Mouse (Mus musculus): ENCODE data around the gene Mat1a. TPM values are rescaled to one million over a fixed set of nuclear protein-coding genes. Genes with fewer than 3 reads are reported as not detected.
A peak's percentile ranks its signal among the peaks of the same experiment; 100 is the strongest.

Gene Mat1a
- polyA plus RNA-seq, 1 experiment from 2014 or later, result not detected

DNA sequence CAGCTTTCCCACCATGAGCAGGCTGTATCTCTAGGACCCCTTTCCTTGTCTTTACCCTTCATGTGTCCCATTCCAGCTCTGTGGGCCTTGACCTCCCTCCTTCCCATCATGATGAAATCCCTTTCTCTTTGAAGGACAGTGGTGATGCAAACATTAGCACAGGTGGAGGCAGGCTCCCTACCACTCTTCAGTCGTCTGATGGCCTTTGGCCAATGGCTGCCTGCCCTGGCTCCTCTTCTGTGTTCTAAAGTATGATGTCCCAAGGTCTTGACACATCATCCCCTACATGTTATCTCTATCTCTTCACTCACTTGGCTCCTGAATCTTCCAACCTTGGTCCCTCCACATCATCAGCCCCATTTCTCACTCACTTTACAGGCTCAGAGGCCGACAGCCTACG is 11.4 kb downstream of the Mat1a start:
- no peaks in the 10 kb centered on the region for H3K9me3 ChIP-seq (ENCODE audit: control insufficient read depth, low read length)
- H3K27ac ChIP-seq (ENCODE audit: low read depth, low read length), result no peak overlapping the region
- H3K9ac ChIP-seq (ENCODE audit: low read depth, low read length), result no peak overlapping the region
- ATAC-seq (ENCODE audit: low FRiP score), result no peak
- no peaks in the 10 kb centered on the region for H3K36me3 ChIP-seq (ENCODE audit: control insufficient read depth, insufficient read depth, low read length)
- H3K27me3 ChIP-seq (ENCODE audit: control insufficient read depth, insufficient read depth, low read length), result no peaks in the 10 kb centered on the region
- no peaks in the 10 kb centered on the region for H3K4me1 ChIP-seq (replicated peaks; ENCODE audit: control insufficient read depth, insufficient read depth, low read length)
- H3K4me2 ChIP-seq (replicated peaks; ENCODE audit: low read depth, low read length), result no peak overlapping the region
- WGBS, result 80% methylated on average over 3 of the region's 3 CpGs
- H3K4me3 ChIP-seq (ENCODE audit: low read depth, low read length), result no peak overlapping the region
- no peak for DNase-seq (ENCODE audit: low spot score)

DNA sequence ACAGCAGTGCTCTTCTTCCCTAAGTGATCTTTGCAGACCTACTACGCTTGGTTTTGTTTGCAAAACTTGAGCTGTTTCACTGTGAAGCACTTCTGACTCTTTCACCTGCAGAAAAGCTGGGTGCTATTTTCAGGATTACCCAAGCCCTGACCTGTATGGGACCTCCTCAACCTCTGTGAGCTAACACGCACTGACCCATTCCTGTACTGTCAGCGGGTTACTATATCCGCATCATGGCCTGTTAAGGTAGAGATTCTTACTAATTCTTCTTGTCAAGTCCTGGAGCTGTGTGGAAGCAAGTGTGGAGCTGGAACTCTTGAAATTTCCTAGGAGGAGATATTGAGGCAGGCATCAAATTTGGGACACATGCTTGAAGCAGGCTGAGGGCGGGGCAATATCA is 19.8 kb downstream of the Mat1a start:
- Histone ChIP-seq H3K27me3 (ENCODE audit: control insufficient read depth, insufficient read depth, low read length) (no peaks in the 10 kb centered on the region), H3K4me1 (replicated peaks; ENCODE audit: control insufficient read depth, insufficient read depth, low read length) (no peaks in the 10 kb centered on the region), H3K4me2 (replicated peaks; ENCODE audit: low read depth, low read length) (no peak overlapping the region), H3K27ac (ENCODE audit: low read depth, low read length) (no peak overlapping the region), H3K9ac (ENCODE audit: low read depth, low read length) (no peak overlapping the region), H3K9me3 (ENCODE audit: control insufficient read depth, low read length) (no peaks in the 10 kb centered on the region), H3K36me3 (ENCODE audit: control insufficient read depth, insufficient read depth, low read length) (no peaks in the 10 kb centered on the region), H3K4me3 (ENCODE audit: low read depth, low read length) (no peak overlapping the region)
- ATAC-seq (ENCODE audit: low FRiP score) (no peak), DNase-seq (ENCODE audit: low spot score) (no peak)
- WGBS, result 88% methylated on average over 5 of the region's 5 CpGs

DNA sequence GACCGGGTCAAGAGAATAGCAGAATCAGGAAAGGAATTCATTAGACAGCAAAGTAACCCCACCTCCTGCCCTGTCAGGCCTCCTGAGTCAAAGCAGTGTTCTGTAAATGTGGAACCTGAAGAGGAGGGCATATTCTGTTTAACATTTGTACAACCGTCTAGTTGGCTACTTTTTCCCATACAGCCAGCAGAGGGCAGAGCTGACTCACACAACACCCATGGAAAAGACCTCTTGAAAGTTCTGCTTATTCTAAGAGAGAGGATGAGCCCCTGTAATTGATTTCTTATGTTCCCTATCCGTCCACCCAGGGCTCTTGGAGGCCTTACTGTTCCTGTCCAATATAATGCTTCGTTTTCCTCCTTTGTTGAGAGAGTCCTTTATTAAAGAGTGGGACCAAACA is 23.2 kb downstream of the Mat1a start:
- H3K4me3 ChIP-seq (ENCODE audit: low read depth, low read length), result no peak overlapping the region
- H3K27ac ChIP-seq (ENCODE audit: low read depth, low read length), result no peak overlapping the region
- H3K9ac ChIP-seq (ENCODE audit: low read depth, low read length), result no peak overlapping the region
- H3K4me2 ChIP-seq (replicated peaks; ENCODE audit: low read depth, low read length), result no peak overlapping the region
- DNase-seq (ENCODE audit: low spot score) (peak; percentile 51), ATAC-seq (ENCODE audit: low FRiP score) (no peak)
- H3K9me3 ChIP-seq (ENCODE audit: control insufficient read depth, low read length), result no peaks in the 10 kb centered on the region
- no peaks in the 10 kb centered on the region for H3K36me3 ChIP-seq (ENCODE audit: control insufficient read depth, insufficient read depth, low read length)
- WGBS, result 29% methylated on average over 4 of the region's 4 CpGs
- H3K4me1 ChIP-seq (replicated peaks; ENCODE audit: control insufficient read depth, insufficient read depth, low read length), result no peaks in the 10 kb centered on the region
- no peaks in the 10 kb centered on the region for H3K27me3 ChIP-seq (ENCODE audit: control insufficient read depth, insufficient read depth, low read length)

DNA sequence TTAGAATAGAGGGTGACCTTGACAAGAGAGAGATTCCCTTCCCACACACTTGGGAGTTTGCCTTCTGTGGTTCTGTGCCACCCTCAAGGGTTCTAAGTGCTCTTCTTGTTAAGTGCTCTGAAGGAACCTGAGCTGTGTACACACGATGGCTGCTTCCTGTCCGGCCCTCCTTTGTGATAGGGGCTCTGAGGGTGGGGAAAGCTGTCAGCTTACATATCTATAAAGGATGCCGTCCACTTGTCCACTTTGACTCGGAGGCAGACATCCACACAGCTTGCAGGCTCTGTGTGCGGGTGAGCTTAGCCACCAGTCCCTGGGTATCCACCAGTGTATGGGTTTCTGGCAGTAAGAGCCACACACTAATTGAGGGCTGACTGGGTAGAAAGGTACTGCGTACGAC is 26.7 kb downstream of the Mat1a start, which contains the start of gene Sftpa1:
TSS of gene Sftpa1 (plus strand) at position 243 of the 400 bp plus-strand sequence.
- no peak for ATAC-seq (ENCODE audit: low FRiP score)

DNA sequence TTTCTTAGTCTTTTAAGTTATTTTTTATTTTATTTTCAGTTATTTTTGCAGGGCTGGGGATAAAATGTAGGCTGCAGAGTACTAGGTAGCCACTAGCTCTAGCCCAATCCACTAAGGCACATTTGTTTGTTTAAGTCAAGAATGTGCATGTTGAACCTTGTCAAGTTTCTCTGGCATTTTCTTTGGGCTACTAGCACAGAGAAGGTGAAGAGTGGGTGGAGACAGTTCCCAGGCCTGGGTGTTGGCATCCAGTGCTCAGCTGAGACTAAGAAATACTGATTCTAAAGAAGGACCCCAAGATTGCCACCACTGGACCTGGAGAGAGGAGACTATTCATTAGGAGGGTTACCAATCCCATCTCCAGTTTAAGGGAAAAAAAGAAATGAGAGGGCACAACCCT is 32.2 kb downstream of the Mat1a start:
- Histone ChIP-seq H3K27ac (ENCODE audit: low read depth, low read length) (no peak overlapping the region), H3K36me3 (ENCODE audit: control insufficient read depth, insufficient read depth, low read length) (no peaks in the 10 kb centered on the region), H3K9me3 (ENCODE audit: control insufficient read depth, low read length) (no peaks in the 10 kb centered on the region), H3K4me1 (replicated peaks; ENCODE audit: control insufficient read depth, insufficient read depth, low read length) (no peaks in the 10 kb centered on the region), H3K4me2 (replicated peaks; ENCODE audit: low read depth, low read length) (no peak overlapping the region), H3K9ac (ENCODE audit: low read depth, low read length) (no peak overlapping the region), H3K4me3 (ENCODE audit: low read depth, low read length) (no peak overlapping the region), H3K27me3 (ENCODE audit: control insufficient read depth, insufficient read depth, low read length) (no peaks in the 10 kb centered on the region)
- DNase-seq (ENCODE audit: low spot score) (no peak), ATAC-seq (ENCODE audit: low FRiP score) (no peak)

More for the DNA sequence above, 26.7 kb downstream of the Mat1a start, which contains the start of gene Sftpa1:
- Histone ChIP-seq H3K4me3 (ENCODE audit: low read depth, low read length) (no peak within 1 kb of the TSS), H3K9me3 (ENCODE audit: control insufficient read depth, low read length) (no peaks in the 10 kb centered on the region), H3K4me1 (replicated peaks; ENCODE audit: control insufficient read depth, insufficient read depth, low read length) (no peaks in the 10 kb centered on the region), H3K36me3 (ENCODE audit: control insufficient read depth, insufficient read depth, low read length) (no peaks in the 10 kb centered on the region), H3K27me3 (ENCODE audit: control insufficient read depth, insufficient read depth, low read length) (no peaks in the 10 kb centered on the region), H3K9ac (ENCODE audit: low read depth, low read length) (no peak within 1 kb of the TSS), H3K27ac (ENCODE audit: low read depth, low read length) (no peak within 1 kb of the TSS), H3K4me2 (replicated peaks; ENCODE audit: low read depth, low read length) (no peak within 1 kb of the TSS)
- no peak for DNase-seq (ENCODE audit: low spot score)
- WGBS, result 89% methylated on average over 7 of the region's 7 CpGs

DNA sequence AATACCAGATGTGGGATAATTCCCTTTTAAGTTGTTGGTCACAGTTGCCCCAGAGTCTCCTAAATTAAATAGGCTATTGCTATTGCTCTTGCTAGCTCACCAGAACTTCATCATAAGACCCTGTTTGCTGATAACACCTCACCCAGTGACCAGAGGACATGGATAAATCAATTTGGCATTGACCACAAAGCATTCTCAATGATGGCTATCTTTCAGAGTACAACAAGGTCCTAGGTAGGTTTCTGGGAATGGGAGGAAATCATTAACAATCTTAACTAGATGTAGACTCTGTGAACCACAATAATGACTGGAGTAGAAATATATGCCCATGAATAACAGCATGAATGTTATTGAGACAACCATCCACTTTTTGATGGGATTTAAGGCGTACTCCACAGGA is 35.9 kb downstream of the Mat1a start:
- no peak overlapping the region for H3K4me3 ChIP-seq (ENCODE audit: low read depth, low read length)
- no peak for ATAC-seq (ENCODE audit: low FRiP score)

DNA sequence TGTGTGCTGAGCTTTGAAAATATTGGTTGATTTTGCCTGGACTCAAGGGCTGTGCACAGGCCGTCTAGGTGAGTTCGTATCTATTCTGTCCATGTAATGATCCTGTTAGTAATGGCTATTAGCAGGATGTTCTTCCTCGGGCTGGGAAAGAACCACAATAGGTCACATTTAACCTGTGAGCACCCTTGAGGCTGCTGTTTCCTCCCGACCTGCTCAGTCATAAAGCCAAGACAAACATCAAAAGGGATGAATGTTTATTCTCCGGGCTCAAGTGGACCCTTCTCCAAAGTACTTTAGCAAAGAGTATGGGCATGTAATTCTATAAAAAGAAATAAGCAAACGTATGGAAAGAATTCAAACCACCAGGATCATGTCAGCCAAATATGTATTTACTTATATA is 41.2 kb downstream of the Mat1a start:
- no peak overlapping the region for H3K27ac ChIP-seq (ENCODE audit: low read depth, low read length)
- 81% methylated on average over 6 of the region's 6 CpGs for WGBS
- no peak overlapping the region for H3K4me3 ChIP-seq (ENCODE audit: low read depth, low read length)
- H3K4me1 ChIP-seq (replicated peaks; ENCODE audit: control insufficient read depth, insufficient read depth, low read length), result no peaks in the 10 kb centered on the region
- H3K4me2 ChIP-seq (replicated peaks; ENCODE audit: low read depth, low read length), result no peak overlapping the region
- no peaks in the 10 kb centered on the region for H3K9me3 ChIP-seq (ENCODE audit: control insufficient read depth, low read length)
- no peaks in the 10 kb centered on the region for H3K27me3 ChIP-seq (ENCODE audit: control insufficient read depth, insufficient read depth, low read length)
- no peak for ATAC-seq (ENCODE audit: low FRiP score)
- DNase-seq (ENCODE audit: low spot score), result no peak
- H3K36me3 ChIP-seq (ENCODE audit: control insufficient read depth, insufficient read depth, low read length), result no peaks in the 10 kb centered on the region
- H3K9ac ChIP-seq (ENCODE audit: low read depth, low read length), result no peak overlapping the region

More for the DNA sequence above, 35.9 kb downstream of the Mat1a start:
- WGBS, result 85% methylated on average over 1 of the region's 1 CpGs
- H3K36me3 ChIP-seq (ENCODE audit: control insufficient read depth, insufficient read depth, low read length), result no peaks in the 10 kb centered on the region
- H3K4me2 ChIP-seq (replicated peaks; ENCODE audit: low read depth, low read length), result no peak overlapping the region
- no peaks in the 10 kb centered on the region for H3K4me1 ChIP-seq (replicated peaks; ENCODE audit: control insufficient read depth, insufficient read depth, low read length)
- H3K27me3 ChIP-seq (ENCODE audit: control insufficient read depth, insufficient read depth, low read length), result no peaks in the 10 kb centered on the region
- H3K9ac ChIP-seq (ENCODE audit: low read depth, low read length), result no peak overlapping the region
- no peak for DNase-seq (ENCODE audit: low spot score)
- no peaks in the 10 kb centered on the region for H3K9me3 ChIP-seq (ENCODE audit: control insufficient read depth, low read length)
- no peak overlapping the region for H3K27ac ChIP-seq (ENCODE audit: low read depth, low read length)

DNA sequence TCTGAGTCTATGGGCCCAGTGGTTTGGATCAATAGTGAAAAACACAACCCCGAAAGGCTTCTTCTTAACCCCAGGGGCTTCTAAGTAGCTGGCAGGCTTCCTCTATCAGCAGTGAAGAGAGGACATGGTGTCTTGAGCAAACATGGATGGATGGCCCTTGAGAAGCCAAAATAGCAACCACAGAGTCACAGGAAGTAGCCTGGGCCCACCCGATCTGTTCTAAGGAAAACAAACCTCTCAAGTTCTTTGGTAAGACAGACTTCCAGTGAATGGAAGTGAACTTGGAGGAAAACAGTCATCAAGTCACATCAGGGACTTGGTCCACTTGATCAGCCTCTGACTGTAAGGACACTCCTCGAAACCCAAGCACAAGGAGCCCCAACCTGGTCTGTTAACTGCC is 42.1 kb downstream of the Mat1a start:
- Histone ChIP-seq H3K36me3 (ENCODE audit: control insufficient read depth, insufficient read depth, low read length) (no peaks in the 10 kb centered on the region), H3K4me2 (replicated peaks; ENCODE audit: low read depth, low read length) (no peak overlapping the region), H3K9me3 (ENCODE audit: control insufficient read depth, low read length) (no peaks in the 10 kb centered on the region), H3K27me3 (ENCODE audit: control insufficient read depth, insufficient read depth, low read length) (no peaks in the 10 kb centered on the region), H3K4me1 (replicated peaks; ENCODE audit: control insufficient read depth, insufficient read depth, low read length) (no peaks in the 10 kb centered on the region), H3K9ac (ENCODE audit: low read depth, low read length) (no peak overlapping the region), H3K4me3 (ENCODE audit: low read depth, low read length) (no peak overlapping the region), H3K27ac (ENCODE audit: low read depth, low read length) (no peak overlapping the region)
- WGBS, result 91% methylated on average over 3 of the region's 3 CpGs
- DNase-seq (ENCODE audit: low spot score) (no peak), ATAC-seq (ENCODE audit: low FRiP score) (no peak)

DNA sequence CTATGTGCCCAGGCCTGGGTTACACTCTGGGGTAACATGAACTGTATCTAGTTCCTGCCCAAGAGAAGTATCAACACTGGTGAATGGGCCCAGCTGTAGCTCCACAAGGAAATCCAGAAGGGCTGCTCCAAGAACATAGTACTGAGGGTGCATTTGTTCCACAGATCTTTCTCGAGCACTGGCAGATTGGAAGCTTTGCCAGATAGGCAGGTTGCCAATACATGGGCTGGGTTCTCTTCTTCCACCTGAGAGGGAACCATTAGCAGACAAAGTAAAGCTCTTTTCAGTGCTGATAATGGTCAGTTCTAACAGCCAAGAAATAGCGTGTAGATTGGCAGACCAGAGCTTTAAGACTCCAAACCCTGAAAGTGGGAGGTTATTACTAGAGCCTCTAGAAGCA is 42.5 kb downstream of the Mat1a start:
- H3K27me3 ChIP-seq (ENCODE audit: control insufficient read depth, insufficient read depth, low read length), result no peaks in the 10 kb centered on the region

More for the DNA sequence above, 42.5 kb downstream of the Mat1a start:
- Histone ChIP-seq H3K4me1 (replicated peaks; ENCODE audit: control insufficient read depth, insufficient read depth, low read length) (no peaks in the 10 kb centered on the region), H3K4me3 (ENCODE audit: low read depth, low read length) (no peak overlapping the region), H3K36me3 (ENCODE audit: control insufficient read depth, insufficient read depth, low read length) (no peaks in the 10 kb centered on the region), H3K9me3 (ENCODE audit: control insufficient read depth, low read length) (no peaks in the 10 kb centered on the region), H3K4me2 (replicated peaks; ENCODE audit: low read depth, low read length) (no peak overlapping the region), H3K27ac (ENCODE audit: low read depth, low read length) (no peak overlapping the region), H3K9ac (ENCODE audit: low read depth, low read length) (no peak overlapping the region)
- no peak for DNase-seq (ENCODE audit: low spot score)
- WGBS, result 79% methylated on average over 2 of the region's 2 CpGs
- no peak for ATAC-seq (ENCODE audit: low FRiP score)

All from hindbrain, embryonic 11.5 days (tissue).